Mouse (Mus musculus): ENCODE results near the gene Cntnap2. TPM values are rescaled to one million over a fixed set of nuclear protein-coding genes. Genes with fewer than 3 reads are reported as not detected.
"Not testable (repeated sequence)": the region's sequence is repeated elsewhere in the genome, so short reads cannot be mapped to it uniquely, and the experiment has no call there.

Gene Cntnap2
- total RNA-seq, 2 experiments from 2014 or later, result 115 to 129 TPM

- DNase-seq (ENCODE audit: low spot score in 2 of 2), result no peak
- intact Hi-C loops (cut with DNase I), result no loop called here
These were observed 1425.2 kb downstream of the Cntnap2 start for GRCm38 (mm10) chr6:46484392-46484791.

DNA sequence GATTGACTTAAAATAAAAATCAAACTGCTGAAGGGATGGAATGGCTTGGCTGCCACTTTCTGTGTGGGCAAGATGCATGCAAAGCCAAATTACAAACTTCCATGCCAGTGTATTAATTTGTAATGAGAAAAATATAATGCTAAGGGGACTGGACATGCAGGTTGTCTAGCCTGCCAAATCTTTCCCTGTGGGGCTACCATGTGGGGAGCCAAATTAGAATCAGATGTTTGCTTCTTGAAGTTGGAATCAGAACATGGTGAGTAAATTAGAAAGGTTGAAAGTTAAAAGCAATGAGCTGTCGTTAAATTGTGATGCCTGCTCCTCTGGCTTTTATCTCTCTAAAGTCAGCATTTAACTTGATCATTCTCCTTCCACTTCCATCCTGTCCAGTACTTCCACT lies 1443.6 kb downstream of the Cntnap2 start:
- intact Hi-C loops (cut with DNase I), result no loop called here
- no peak for DNase-seq (ENCODE audit: low spot score in 2 of 2)

DNA sequence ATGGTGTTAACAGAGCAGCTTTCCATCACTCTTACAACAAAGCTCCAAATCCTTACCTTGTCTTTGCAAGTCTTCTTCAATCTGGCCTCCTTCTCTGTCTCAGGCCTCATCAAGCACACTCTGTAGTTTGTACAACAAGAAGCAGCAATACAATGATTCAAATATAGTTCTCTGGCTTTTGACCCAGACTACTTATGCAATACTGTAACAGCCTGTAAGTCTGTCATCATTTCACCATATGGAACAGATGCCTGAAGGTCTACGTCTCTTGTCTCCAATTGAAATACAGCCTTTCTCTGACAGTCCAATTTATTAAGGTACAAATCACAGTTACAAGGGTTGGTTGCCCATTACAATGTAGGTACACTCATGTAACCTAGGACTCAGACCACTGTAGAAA lies 1453.7 kb downstream of the Cntnap2 start:
- intact Hi-C loops (cut with DNase I), result no loop called here
- no peak for DNase-seq (ENCODE audit: low spot score in 2 of 2)

GRCm38 (mm10) chr6:46537586-46537985 lies 1478.4 kb downstream of the Cntnap2 start:
- intact Hi-C loops (cut with DNase I), result not testable (repeated sequence)

GRCm38 (mm10) chr6:46563470-46563869 lies 1504.3 kb downstream of the Cntnap2 start:
- intact Hi-C loops (cut with DNase I), result no loop called here
- DNase-seq (ENCODE audit: low spot score in 2 of 2), result no peak

More at GRCm38 (mm10) chr6:46537586-46537985, 1478.4 kb downstream of the Cntnap2 start:
- not testable (repeated sequence) for DNase-seq (ENCODE audit: low spot score in 2 of 2)

- no peak for DNase-seq (ENCODE audit: low spot score in 2 of 2)
- intact Hi-C loops (cut with DNase I), result no loop called here
These were observed 1515.9 kb downstream of the Cntnap2 start for GRCm38 (mm10) chr6:46575055-46575454.

- no peak for DNase-seq (ENCODE audit: low spot score in 2 of 2)
- intact Hi-C loops (cut with DNase I), result no loop called here
These were observed 1553.2 kb downstream of the Cntnap2 start for GRCm38 (mm10) chr6:46612365-46612764.

DNA sequence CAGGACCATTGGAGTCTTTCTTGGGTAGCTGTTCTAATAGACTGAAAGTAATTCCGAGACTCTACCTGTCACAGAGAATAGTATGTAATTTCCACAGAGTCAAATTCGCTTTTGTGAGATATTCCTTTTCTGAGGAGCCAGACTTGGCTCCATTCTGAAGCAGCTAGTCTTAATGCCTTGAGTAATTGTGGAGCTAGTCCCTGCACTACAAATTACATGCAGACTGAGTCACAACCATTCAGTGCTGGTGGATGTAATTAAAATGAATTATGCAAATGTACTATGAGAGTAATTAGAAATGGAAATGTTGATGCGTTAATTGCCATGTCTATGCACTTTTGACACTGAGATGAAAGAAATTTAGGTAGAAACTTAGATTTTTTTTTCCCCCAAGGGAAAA lies 1553.7 kb downstream of the Cntnap2 start:
- no peak for DNase-seq (ENCODE audit: low spot score in 2 of 2)
- intact Hi-C loops (cut with DNase I), result no loop called here

DNA sequence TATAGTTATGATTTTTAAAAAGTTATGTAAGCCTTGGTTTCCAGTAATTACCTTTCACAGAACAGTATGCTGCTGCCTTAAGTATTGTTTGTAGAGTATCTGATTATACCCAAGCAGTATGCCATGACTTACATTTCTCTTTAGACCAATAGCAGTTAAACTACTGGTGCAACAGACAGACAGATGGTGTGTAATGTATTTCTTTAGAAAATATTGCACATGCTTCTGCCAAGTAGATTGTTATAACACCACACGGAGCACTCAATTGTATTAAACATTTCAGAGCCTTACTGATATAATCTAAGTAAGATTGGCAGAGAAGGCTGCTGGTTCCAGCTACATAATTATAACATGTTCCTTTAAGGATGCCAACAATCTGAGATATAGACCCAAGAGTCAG lies 1609.9 kb downstream of the Cntnap2 start:
- intact Hi-C loops (cut with DNase I), result no loop called here
- no peak for DNase-seq (ENCODE audit: low spot score in 2 of 2)

DNA sequence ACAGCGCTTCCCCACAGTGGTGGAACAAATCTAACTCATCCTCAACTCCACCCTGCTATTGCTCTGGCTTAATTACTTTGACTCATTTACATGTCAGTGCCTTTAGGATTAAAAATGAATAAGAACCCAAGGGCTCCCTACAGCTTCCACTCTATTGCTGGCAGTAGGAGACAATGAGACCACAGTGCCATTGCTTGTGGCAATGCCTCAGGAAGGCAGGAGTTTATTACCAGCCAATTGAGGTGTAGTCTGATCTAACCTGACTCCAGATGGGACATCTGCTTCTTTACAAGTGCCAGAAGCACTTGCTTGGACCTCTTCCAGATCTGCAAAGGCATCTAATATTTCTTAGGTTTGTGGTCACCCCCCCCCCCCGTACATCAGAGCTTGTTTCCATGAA lies 1615.9 kb downstream of the Cntnap2 start:
- intact Hi-C loops (cut with DNase I), result no loop called here
- DNase-seq (ENCODE audit: low spot score in 2 of 2), result no peak

DNA sequence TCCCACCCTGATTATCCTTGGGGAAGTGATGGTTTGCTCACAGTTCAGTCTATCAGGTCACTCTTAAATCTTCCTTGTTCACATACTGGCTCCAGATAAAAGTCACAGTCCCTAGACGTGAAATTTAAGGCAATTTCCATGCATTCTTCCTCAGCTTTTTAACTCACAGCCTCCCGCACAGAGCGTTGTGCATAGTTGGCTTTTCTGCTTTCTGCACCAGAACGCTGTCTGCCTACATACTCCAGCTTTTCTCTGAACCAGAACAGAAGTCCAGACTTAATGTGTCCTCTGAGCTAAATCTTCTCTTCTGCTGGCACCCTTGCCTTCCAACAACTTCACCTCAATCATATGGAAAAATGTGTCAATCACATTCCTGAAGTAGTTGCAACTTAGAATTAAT lies 1616.5 kb downstream of the Cntnap2 start:
- DNase-seq (ENCODE audit: low spot score in 2 of 2), result peak; percentile 13 to 24
- intact Hi-C loops (cut with DNase I), result no loop called here

DNA sequence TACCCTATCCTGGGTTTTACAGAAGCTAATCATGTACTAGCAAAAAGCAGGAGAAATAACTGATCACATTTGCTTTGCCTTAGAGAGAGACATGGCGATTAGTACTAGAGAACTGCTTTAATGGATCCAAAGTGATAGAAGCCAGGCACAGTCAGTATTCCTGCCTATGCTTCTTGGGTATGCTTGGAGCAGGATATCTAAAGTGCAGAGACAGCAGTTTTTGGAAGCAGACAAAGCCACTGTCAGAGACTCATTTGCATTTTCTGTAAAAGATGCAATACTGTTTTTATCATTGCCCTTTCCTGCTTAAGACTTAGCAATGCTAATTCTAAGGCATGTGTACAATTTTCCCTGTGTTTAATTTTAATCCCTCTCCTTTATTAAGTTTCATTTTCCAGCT lies 1637.0 kb downstream of the Cntnap2 start:
- intact Hi-C loops (cut with DNase I), result no loop called here
- DNase-seq (ENCODE audit: low spot score in 2 of 2), result no peak

GRCm38 (mm10) chr6:46699343-46699742 lies 1640.2 kb downstream of the Cntnap2 start:
- DNase-seq (ENCODE audit: low spot score in 2 of 2), result no peak
- intact Hi-C loops (cut with DNase I), result no loop called here

DNA sequence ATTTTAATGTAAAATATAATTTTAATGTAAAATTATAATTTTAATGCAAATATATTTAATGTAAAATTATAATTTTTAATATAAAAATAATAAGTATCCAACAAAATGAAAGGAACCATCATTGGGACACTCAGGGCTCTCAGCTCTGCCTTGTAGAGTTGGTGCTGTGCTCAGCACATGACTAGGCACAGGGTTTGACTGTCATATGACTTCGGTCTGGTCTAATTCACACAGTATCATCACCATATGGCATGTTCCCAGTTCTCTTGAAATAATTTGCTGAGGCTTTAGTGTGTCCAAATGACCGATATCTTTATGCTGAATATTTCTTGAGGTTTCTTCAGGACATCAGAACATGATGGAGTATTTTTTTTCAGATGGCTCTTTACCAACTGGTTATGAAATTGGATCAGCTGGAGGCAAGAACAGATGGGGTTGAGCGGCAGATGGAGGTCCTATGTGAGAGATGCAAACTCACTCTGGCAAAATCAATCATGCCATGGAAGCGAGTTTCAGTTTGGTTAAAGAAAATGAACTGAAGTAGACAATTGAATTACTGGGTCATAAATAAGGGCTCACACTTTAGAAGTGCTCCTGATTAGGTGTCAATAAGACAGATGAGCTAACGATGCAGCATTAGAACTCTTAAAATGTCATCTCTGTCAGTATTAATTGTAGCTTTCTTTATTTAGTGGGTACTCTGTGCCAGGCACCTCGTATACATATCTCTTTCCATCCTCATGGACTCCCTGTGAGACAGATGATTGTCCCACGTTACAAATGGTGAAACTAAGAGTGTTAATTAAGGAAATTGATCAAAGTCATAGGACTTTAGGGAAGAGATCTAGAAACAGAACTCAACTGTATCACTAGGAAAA lies 1645.4 kb downstream of the Cntnap2 start:
- intact Hi-C loops (cut with DNase I), result no loop called here

DNA sequence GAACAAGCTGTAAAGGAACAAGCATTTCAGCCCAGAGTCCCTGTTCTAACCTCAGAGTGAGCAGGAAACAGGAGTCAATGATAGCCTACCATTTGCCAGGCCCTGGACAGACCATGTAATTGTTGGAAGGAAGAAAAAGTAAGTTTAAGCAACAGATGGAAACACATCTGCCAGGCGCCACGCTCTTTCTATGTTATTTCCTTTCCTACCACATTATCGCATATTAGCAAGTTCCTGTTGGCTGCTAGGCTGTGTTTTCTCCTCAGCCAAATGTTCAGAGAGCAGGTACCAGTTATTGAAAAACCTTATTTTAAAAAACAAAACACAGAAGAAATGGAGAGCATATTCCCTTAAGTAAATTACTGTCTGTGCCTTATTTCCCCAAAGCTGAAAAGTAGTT lies 1646.8 kb downstream of the Cntnap2 start:
- DNase-seq (ENCODE audit: low spot score in 2 of 2), result peak in 1 of 2 experiments; percentile 22
- intact Hi-C loops (cut with DNase I), result no loop called here

More for the DNA sequence above, 1645.4 kb downstream of the Cntnap2 start:
- peak; percentile 52 to 61 for DNase-seq (ENCODE audit: low spot score in 2 of 2)

GRCm38 (mm10) chr6:46716576-46716975 lies 1657.4 kb downstream of the Cntnap2 start:
- intact Hi-C loops (cut with DNase I), result no loop called here
- DNase-seq (ENCODE audit: low spot score in 2 of 2), result no peak

- DNase-seq (ENCODE audit: low spot score in 2 of 2), result no peak
- intact Hi-C loops (cut with DNase I), result no loop called here
These were observed 1674.6 kb downstream of the Cntnap2 start for GRCm38 (mm10) chr6:46733794-46734193.

- intact Hi-C loops (cut with DNase I), result no loop called here
- no peak for DNase-seq (ENCODE audit: low spot score in 2 of 2)
These were observed 1689.3 kb downstream of the Cntnap2 start for GRCm38 (mm10) chr6:46748448-46748847.

- intact Hi-C loops (cut with DNase I), result no loop called here
- DNase-seq (ENCODE audit: low spot score in 2 of 2), result no peak
These were observed 1704.3 kb downstream of the Cntnap2 start for GRCm38 (mm10) chr6:46763481-46763880.

- intact Hi-C loops (cut with DNase I), result no loop called here
- DNase-seq (ENCODE audit: low spot score in 2 of 2), result no peak
These were observed 1715.4 kb downstream of the Cntnap2 start for GRCm38 (mm10) chr6:46774529-46774928.

All from left cerebral cortex, postnatal 14 days (tissue).